Mouse (Mus musculus) midbrain, embryonic 13.5 days (tissue): Measurements from ENCODE around the gene Sik3. TPM values are rescaled to one million over a fixed set of nuclear protein-coding genes. Genes with fewer than 3 reads are reported as not detected.

Experiments
- ATAC-seq: fragments of 200-750 bp; cut with Nextera tagmentation; 2 replicates; pipeline ENCODE4 v1.8.0; 2017; ENCODE audit warnings: mild to moderate bottlenecking, moderate TSS enrichment, moderate library complexity
- H3K27ac ChIP-seq: fragments of 300-500 bp; sonication (generic); 2 replicates; pipeline ENCODE4 v1.5.1; 2015; ENCODE audit warnings: inconsistent platforms, mild to moderate bottlenecking, moderate library complexity
- H3K27me3 ChIP-seq: fragments of 300-500 bp; sonication (generic); 2 replicates; pipeline ENCODE4 v1.6.1; 2015; ENCODE audit warnings: mild to moderate bottlenecking, inconsistent platforms
- H3K36me3 ChIP-seq: fragments of 300-500 bp; sonication (generic); 2 replicates; pipeline ENCODE4 v1.6.1; 2015; ENCODE audit warnings: mild to moderate bottlenecking, inconsistent platforms
- H3K4me1 ChIP-seq: fragments of 300-500 bp; sonication (generic); replicated peaks from 2 replicates; pipeline ENCODE4 v1.6.1; 2015; ENCODE audit warnings: inconsistent platforms
- H3K4me2 ChIP-seq: fragments of 300-500 bp; sonication (generic); replicated peaks from 2 replicates; pipeline ENCODE4 v1.6.1; 2015; ENCODE audit warnings: moderate library complexity, mild to moderate bottlenecking, inconsistent platforms
- H3K4me3 ChIP-seq: fragments of 300-500 bp; sonication (generic); replicated peaks from 2 replicates; pipeline ENCODE4 v1.5.1; 2015; ENCODE audit warnings: mild to moderate bottlenecking, inconsistent platforms
- H3K9ac ChIP-seq: fragments of 300-500 bp; sonication (generic); replicated peaks from 2 replicates; pipeline ENCODE4 v1.6.1; 2015; ENCODE audit warnings: mild to moderate bottlenecking, inconsistent platforms
- H3K9me3 ChIP-seq: fragments of 300-500 bp; sonication (generic); 2 replicates; pipeline ENCODE4 v1.6.1; 2016; ENCODE audit warnings: mild to moderate bottlenecking, inconsistent platforms
- WGBS: fragments of 180-500 bp; shearing (Covaris S2); methylation state at CpG from one replicate; pipeline ENCODE4 v1.1.7; 2015; 5-methylcytosine and 5-hydroxymethylcytosine counted together
- polyA plus RNA-seq: library from polyadenylated mRNA; unstranded; fragments of >200 nt; fragmentation: Nextera tagmentation; extraction: Ambion mirVana; gene quantifications from 2 replicates; pipeline ENCODE4 v1.2.1, GENCODE M21; 2015

Sik3 gene
- polyA plus RNA-seq: 5.7 and 6.7 TPM in 2 replicates

- Histone ChIP-seq H3K27me3 (0 out of 2 replicates have a peak, but pooled peaks cover 3% of the 10 kb centered on the region), H3K4me2 (peak within 1 kb of the TSS; percentile 84), H3K27ac (peak within 1 kb of the TSS; percentile 90), H3K4me1 (peaks cover 48% of the 10 kb centered on the region), H3K9ac (peak within 1 kb of the TSS; percentile 97), H3K4me3 (peak within 1 kb of the TSS; percentile 97), H3K36me3 (no peaks in the 10 kb centered on the region), H3K9me3 (no peaks in the 10 kb centered on the region)
- peak; percentile 80 for ATAC-seq
- WGBS: 4% methylated on average over 44 of the region's 78 CpGs
Measured at GRCm38 (mm10) chr9:46012091-46013008, at the start of gene Sik3, which contains the start of gene Pafah1b2. Gene Sik3 (plus strand): TSS chr9:46012820. Gene Pafah1b2 (minus strand): TSS chr9:46012690.

GRCm38 (mm10) chr9:45963577-45963976, 49.0 kb upstream of the Sik3 start:
- peaks cover 67% of the 10 kb centered on the region for H3K36me3 ChIP-seq
- H3K27me3 ChIP-seq: no peaks in the 10 kb centered on the region
- no peaks in the 10 kb centered on the region for H3K9me3 ChIP-seq
- no peak overlapping the region for H3K4me2 ChIP-seq
- H3K4me1 ChIP-seq: peaks cover 4% of the 10 kb centered on the region
- ATAC-seq: no peak
- H3K27ac ChIP-seq: no peak overlapping the region
- H3K9ac ChIP-seq: no peak overlapping the region
- WGBS: 93% methylated on average over 6 of the region's 6 CpGs
- no peak overlapping the region for H3K4me3 ChIP-seq

GRCm38 (mm10) chr9:45976884-45977283, 35.7 kb upstream of the Sik3 start:
- Histone ChIP-seq H3K4me2 (no peak overlapping the region), H3K9ac (no peak overlapping the region), H3K9me3 (no peaks in the 10 kb centered on the region), H3K4me1 (peaks cover 19% of the 10 kb centered on the region), H3K4me3 (no peak overlapping the region), H3K27ac (no peak overlapping the region), H3K36me3 (peaks cover 45% of the 10 kb centered on the region), H3K27me3 (no peaks in the 10 kb centered on the region)
- WGBS: 76% methylated on average over 2 of the region's 2 CpGs
- no peak for ATAC-seq

- WGBS: 96% methylated on average over 2 of the region's 2 CpGs
- ATAC-seq: no peak
- no peak overlapping the region for H3K27ac ChIP-seq
- no peaks in the 10 kb centered on the region for H3K9me3 ChIP-seq
- no peak overlapping the region for H3K4me2 ChIP-seq
- H3K4me3 ChIP-seq: no peak overlapping the region
- peaks cover 22% of the 10 kb centered on the region for H3K36me3 ChIP-seq
- peaks cover 40% of the 10 kb centered on the region for H3K4me1 ChIP-seq
- no peak overlapping the region for H3K9ac ChIP-seq
- no peaks in the 10 kb centered on the region for H3K27me3 ChIP-seq
Measured at GRCm38 (mm10) chr9:45979778-45980177, 32.8 kb upstream of the Sik3 start.

- no peak overlapping the region for H3K27ac ChIP-seq
- 89% methylated on average over 1 of the region's 1 CpGs for WGBS
- H3K4me2 ChIP-seq: no peak overlapping the region
- H3K9me3 ChIP-seq: no peaks in the 10 kb centered on the region
- H3K27me3 ChIP-seq: no peaks in the 10 kb centered on the region
- H3K9ac ChIP-seq: no peak overlapping the region
- no peak for ATAC-seq
- peaks cover 46% of the 10 kb centered on the region for H3K4me1 ChIP-seq
- H3K4me3 ChIP-seq: no peak overlapping the region
- H3K36me3 ChIP-seq: peaks cover 16% of the 10 kb centered on the region
Measured at GRCm38 (mm10) chr9:45980611-45981010, 32.0 kb upstream of the Sik3 start.

GRCm38 (mm10) chr9:45981331-45981730, 31.3 kb upstream of the Sik3 start:
- Histone ChIP-seq H3K36me3 (peaks cover 11% of the 10 kb centered on the region), H3K4me1 (peaks cover 49% of the 10 kb centered on the region), H3K27me3 (no peaks in the 10 kb centered on the region), H3K27ac (no peak overlapping the region), H3K9me3 (no peaks in the 10 kb centered on the region), H3K9ac (no peak overlapping the region), H3K4me2 (0 out of 2 replicates have a peak overlapping the region, but pooled peaks have one; percentile 6), H3K4me3 (no peak overlapping the region)
- no peak for ATAC-seq

- Histone ChIP-seq H3K36me3 (peaks cover 4% of the 10 kb centered on the region), H3K9me3 (no peaks in the 10 kb centered on the region), H3K27ac (peak overlapping the region; percentile 97), H3K4me3 (peak overlapping the region; percentile 97), H3K4me1 (peaks cover 49% of the 10 kb centered on the region), H3K4me2 (peak overlapping the region; percentile 95), H3K27me3 (no peaks in the 10 kb centered on the region), H3K9ac (peak overlapping the region; percentile 98)
- peak; percentile 25; the same call in 1 of the 2 replicates for ATAC-seq
- 1% methylated on average over 23 of the region's 23 CpGs for WGBS
Measured at GRCm38 (mm10) chr9:45983676-45984408, 28.8 kb upstream of the Sik3 start.

GRCm38 (mm10) chr9:45984409-45985228, 28.0 kb upstream of the Sik3 start:
- no peaks in the 10 kb centered on the region for H3K27me3 ChIP-seq
- peak; percentile 93 for ATAC-seq
- WGBS: 0% methylated on average over 39 of the region's 76 CpGs

GRCm38 (mm10) chr9:45985229-45985567, 27.4 kb upstream of the Sik3 start:
- under 1% methylated on average over 4 of the region's 4 CpGs for WGBS
- ATAC-seq: peak; percentile 68
- peaks cover 4% of the 10 kb centered on the region for H3K36me3 ChIP-seq
- H3K4me2 ChIP-seq: peak overlapping the region; percentile 95
- no peaks in the 10 kb centered on the region for H3K27me3 ChIP-seq
- peak overlapping the region; percentile 97 for H3K27ac ChIP-seq
- H3K4me3 ChIP-seq: peak overlapping the region; percentile 97
- H3K4me1 ChIP-seq: peaks cover 44% of the 10 kb centered on the region
- H3K9ac ChIP-seq: peak overlapping the region; percentile 98
- H3K9me3 ChIP-seq: no peaks in the 10 kb centered on the region

More at GRCm38 (mm10) chr9:45984409-45985228, 28.0 kb upstream of the Sik3 start:
- peak overlapping the region; percentile 97 for H3K27ac ChIP-seq
- peaks cover 4% of the 10 kb centered on the region for H3K36me3 ChIP-seq
- peaks cover 49% of the 10 kb centered on the region for H3K4me1 ChIP-seq
- H3K4me3 ChIP-seq: peak overlapping the region; percentile 97
- H3K9ac ChIP-seq: peak overlapping the region; percentile 98
- H3K4me2 ChIP-seq: peak overlapping the region; percentile 95
- no peaks in the 10 kb centered on the region for H3K9me3 ChIP-seq

GRCm38 (mm10) chr9:45999009-45999408, 13.6 kb upstream of the Sik3 start:
- Histone ChIP-seq H3K27ac (no peak overlapping the region), H3K4me2 (no peak overlapping the region), H3K9me3 (no peaks in the 10 kb centered on the region), H3K4me1 (no peaks in the 10 kb centered on the region), H3K4me3 (no peak overlapping the region), H3K27me3 (no peaks in the 10 kb centered on the region), H3K9ac (no peak overlapping the region), H3K36me3 (no peaks in the 10 kb centered on the region)
- no peak for ATAC-seq
- WGBS: 74% methylated on average over 4 of the region's 4 CpGs

GRCm38 (mm10) chr9:46003729-46004128, 8.9 kb upstream of the Sik3 start:
- H3K9me3 ChIP-seq: no peaks in the 10 kb centered on the region
- no peak; the same call in 1 of the 2 replicates for ATAC-seq
- H3K36me3 ChIP-seq: no peaks in the 10 kb centered on the region
- no peak overlapping the region for H3K27ac ChIP-seq
- no peaks in the 10 kb centered on the region for H3K27me3 ChIP-seq
- no peak overlapping the region for H3K9ac ChIP-seq
- H3K4me2 ChIP-seq: no peak overlapping the region
- no peaks in the 10 kb centered on the region for H3K4me1 ChIP-seq
- 8% methylated on average over 7 of the region's 7 CpGs for WGBS
- H3K4me3 ChIP-seq: no peak overlapping the region
